Mouse (Mus musculus) layer of hippocampus, postnatal 14 days (tissue): ENCODE results near the gene Apobec3. TPM values are rescaled to one million over a fixed set of nuclear protein-coding genes. Genes with fewer than 3 reads are reported as not detected.
"Not testable (repeated sequence)": the region's sequence is repeated elsewhere in the genome, so short reads cannot be mapped to it uniquely, and the experiment has no call there.

Experiments
- DNase-seq, 2 experiments: peaks; one replicate each; pipeline ENCODE4 v3.0.0; 2021 to 2022; ENCODE audit warnings: low spot score in 2 of 2, mixed read lengths in 1 of 2
- total RNA-seq, 2 experiments: library from RNA; stranded (reverse); gene quantifications; 2 replicates each; pipeline ENCODE4 v1.2.3; 2021

Gene Apobec3
- total RNA-seq, 2 experiments from 2014 or later: 6.1 to 6.4 TPM

GRCm38 (mm10) chr15:79894343-79894742, 2.9 kb downstream of the Apobec3 start:
- no peak for DNase-seq

- not testable (repeated sequence) for DNase-seq
These were observed 4.0 kb downstream of the Apobec3 start for GRCm38 (mm10) chr15:79895221-79896079.

GRCm38 (mm10) chr15:79896080-79896725, 4.7 kb downstream of the Apobec3 start:
- DNase-seq: no peak

- DNase-seq: no peak
These were observed 7.5 kb downstream of the Apobec3 start for GRCm38 (mm10) chr15:79898988-79899387.

- no peak for DNase-seq
These were observed 8.5 kb downstream of the Apobec3 start for GRCm38 (mm10) chr15:79899828-79900510.

GRCm38 (mm10) chr15:79900751-79901150, 9.3 kb downstream of the Apobec3 start:
- no peak for DNase-seq

- DNase-seq: no peak
These were observed 9.9 kb downstream of the Apobec3 start for GRCm38 (mm10) chr15:79901399-79901798.

- DNase-seq: not testable (repeated sequence)
These were observed 11.6 kb downstream of the Apobec3 start for GRCm38 (mm10) chr15:79903081-79903480.

GRCm38 (mm10) chr15:79903963-79904362, 12.5 kb downstream of the Apobec3 start:
- DNase-seq: no peak

GRCm38 (mm10) chr15:79904678-79905077, 13.2 kb downstream of the Apobec3 start:
- DNase-seq: not testable (repeated sequence)

GRCm38 (mm10) chr15:79905211-79905610, 13.8 kb downstream of the Apobec3 start:
- no peak for DNase-seq

- DNase-seq: no peak
These were observed 15.4 kb downstream of the Apobec3 start for GRCm38 (mm10) chr15:79906855-79907254.

- not testable (repeated sequence) for DNase-seq
These were observed 17.5 kb downstream of the Apobec3 start for GRCm38 (mm10) chr15:79909006-79909405.

- not testable (repeated sequence) for DNase-seq
These were observed 19.4 kb downstream of the Apobec3 start for GRCm38 (mm10) chr15:79910812-79911211.

GRCm38 (mm10) chr15:79911339-79911738, 19.9 kb downstream of the Apobec3 start:
- peak in 1 of 2 experiments; percentile 26 for DNase-seq

- no peak for DNase-seq
These were observed 22.4 kb downstream of the Apobec3 start for GRCm38 (mm10) chr15:79913761-79914346.

- DNase-seq: peak in 1 of 2 experiments; percentile 52
These were observed 22.9 kb downstream of the Apobec3 start for GRCm38 (mm10) chr15:79914357-79914756.

- no peak for DNase-seq
These were observed 24.7 kb downstream of the Apobec3 start for GRCm38 (mm10) chr15:79916150-79916549.

GRCm38 (mm10) chr15:79917111-79917720, 25.8 kb downstream of the Apobec3 start:
- DNase-seq: no peak

GRCm38 (mm10) chr15:79918485-79918884, 27.0 kb downstream of the Apobec3 start:
- no peak for DNase-seq

- no peak for DNase-seq
These were observed 28.3 kb downstream of the Apobec3 start for GRCm38 (mm10) chr15:79919787-79920186.
